Mouse (Mus musculus) CH12.LX (cell line): ENCODE measurements around the gene Gm5483.

Source experiments
- CHD1 ChIP-seq: IDR thresholded peaks from 2 replicates; pipeline ENCODE4 v1.6.1; 2012; ENCODE audit warnings: low read depth, low read length, improper control_type of control experiment, inconsistent platforms
- CTCF ChIP-seq, 2 experiments: IDR thresholded peaks in 1 of 2; conservative IDR thresholded peaks in 1 of 2; 2 replicates each; pipeline ENCODE4 v1.5.1; 2011 to 2012; ENCODE audit warnings: low read depth in 2 of 2, low read length in 2 of 2, improper control_type of control experiment in 1 of 2, inconsistent platforms in 1 of 2, mild to moderate bottlenecking in 1 of 2, moderate library complexity in 1 of 2
- EP300 ChIP-seq: IDR thresholded peaks from 2 replicates; pipeline ENCODE4 v1.6.1; 2011; ENCODE audit warnings: low read length, improper control_type of control experiment
- KAT2A ChIP-seq: IDR thresholded peaks from 2 replicates; pipeline ENCODE4 v1.6.1; 2012; ENCODE audit warnings: low read length, improper control_type of control experiment, inconsistent platforms; ENCODE audit not compliant: insufficient replicate concordance
- POLR2A ChIP-seq: IDR thresholded peaks from 2 replicates; pipeline ENCODE4 v1.6.1; 2011; ENCODE audit warnings: low read depth, mild to moderate bottlenecking, improper control_type of control experiment, low read length

GRCm38 (mm10) chr16:36179910-36180309 lies 4.1 kb upstream of the Gm5483 start:
- TF ChIP-seq CTCF (conservative IDR thresholded peaks at IDR 0.05 in 1 of 2, IDR thresholded peaks at IDR 0.05 in 1 of 2; ENCODE audit: low read depth in 2 of 2, low read length in 2 of 2) (no peak), POLR2A (no peak), KAT2A (no peak), CHD1 (no peak), EP300 (no peak)
